Comparison of ENCODE assay signal across 8 mouse cellular contexts in the genomic region with DNA sequence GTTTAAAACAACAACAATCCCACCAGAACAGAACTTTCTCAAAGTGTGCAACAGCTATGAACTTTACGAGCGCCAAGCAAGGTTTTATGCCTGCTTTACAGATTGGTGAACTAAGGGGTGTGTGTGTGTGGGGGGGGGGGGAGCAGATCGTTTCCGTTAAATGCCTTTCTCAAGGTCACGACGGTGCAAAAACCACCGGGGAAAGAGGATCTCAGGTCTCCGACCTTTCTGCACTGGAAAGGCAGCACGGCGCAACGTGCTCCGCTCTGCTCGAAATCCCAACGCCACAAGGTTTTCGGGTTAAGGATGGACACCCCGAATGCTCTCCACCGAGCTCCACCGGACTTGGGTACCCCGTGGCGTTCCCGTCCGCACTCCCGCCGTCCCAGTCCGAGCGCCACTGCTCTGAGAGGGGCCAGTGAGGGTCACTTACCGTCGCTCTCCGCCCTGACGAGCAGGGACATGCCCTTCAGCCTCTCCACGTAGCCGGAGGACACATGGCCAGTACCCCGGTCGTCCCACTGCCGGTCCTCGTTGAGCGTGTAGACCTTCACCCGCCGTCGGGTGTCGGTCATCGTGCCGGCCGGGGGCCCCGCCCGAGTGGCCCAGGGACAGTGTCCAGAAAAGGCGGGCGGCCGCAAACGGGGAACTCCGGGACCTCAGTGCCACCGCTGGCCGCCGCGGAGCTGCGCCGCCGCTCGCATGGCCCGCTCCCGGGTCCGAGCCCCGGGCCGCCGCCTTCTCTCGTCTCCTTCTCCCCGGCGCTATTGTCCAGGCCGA. TPM values are rescaled to one million over a fixed set of nuclear protein-coding genes. Genes with fewer than 3 reads are reported as not detected.
DNase-seq lines count a peak whose midpoint lies in the region; ATAC-seq and TF ChIP-seq lines count a peak whose summit lies in the region.

No protein-coding gene starts in this region.

- H3K9me3 ChIP-seq in hindbrain, embryonic 11.5 days (ENCODE audit: control insufficient read depth, low read length) = no peaks in the 10 kb centered on the region
- no peaks in the 10 kb centered on the region for H3K9me3 ChIP-seq in limb, embryonic 11.5 days (ENCODE audit: control insufficient read depth, low read length)

- peak; percentile 18 for ATAC-seq in hindbrain, embryonic 11.5 days (ENCODE audit: low FRiP score)
- ATAC-seq in limb, embryonic 11.5 days (ENCODE audit: insufficient number of reproducible peaks, low FRiP score, low TSS enrichment, low read depth) = peak; percentile 11; the same call in 1 of the 2 replicates

- H3K27ac ChIP-seq in cerebellum, adult 2 months (ENCODE audit: insufficient read depth, low read length) = peak overlapping the region; percentile 89
- H3K27ac ChIP-seq in hindbrain, embryonic 11.5 days (ENCODE audit: low read depth, low read length) = peak overlapping the region; percentile 98
- peak overlapping the region; percentile 99 for H3K27ac ChIP-seq in limb, embryonic 11.5 days (replicated peaks; ENCODE audit: low read depth, low read length)

- H3K4me2 ChIP-seq in hindbrain, embryonic 11.5 days (replicated peaks; ENCODE audit: low read depth, low read length) = peak overlapping the region; percentile 82
- peak overlapping the region; percentile 82 for H3K4me2 ChIP-seq in limb, embryonic 11.5 days (ENCODE audit: low read depth, severe bottlenecking)

- WGBS in cerebellum, adult 2 months = under 1% methylated on average over 69 of the region's 69 CpGs
- under 1% methylated on average over 69 of the region's 69 CpGs for WGBS in hindbrain, embryonic 11.5 days
- under 1% methylated on average over 62 of the region's 69 CpGs for whole genome bisulfite sequencing in limb, embryonic 11.5 days

- no peak for TF ChIP-seq CTCF in cerebellum, adult 2 months (IDR thresholded peaks at IDR 0.05; ENCODE audit: borderline replicate concordance, insufficient read depth, low read depth, low read length)

- peak; percentile 21 for DNase-seq in ovary, postnatal 10 days (ENCODE audit: low spot score)
- DNase-seq in ovary, postnatal 14 days (ENCODE audit: low spot score) = no peak
- DNase-seq in cerebellum, adult 2 months = peak in 1 of 2 experiments; percentile 41
- peak; percentile 8 to 24 for DNase-seq in frontal cortex, postnatal 25 days (ENCODE audit: low spot score in 2 of 2)
- DNase-seq in hindbrain, embryonic 11.5 days (ENCODE audit: low spot score) = peak; percentile 59
- DNase-seq in limb, embryonic 11.5 days (ENCODE audit: low spot score) = peak; percentile 54
- peak; percentile 23 for DNase-seq in mesoderm, embryonic 11.5 days (ENCODE audit: low read depth, low spot score)
- DNase-seq in spleen, postnatal 36 days (ENCODE audit: low spot score in 2 of 2) = peak; percentile 11 to 21

- H3K4me1 ChIP-seq in cerebellum, adult 2 months (ENCODE audit: control insufficient read depth, insufficient read depth, low read length) = no peaks in the 10 kb centered on the region; the same call in 1 of the 2 replicates
- no peaks in the 10 kb centered on the region for H3K4me1 ChIP-seq in hindbrain, embryonic 11.5 days (replicated peaks; ENCODE audit: control insufficient read depth, insufficient read depth, low read length)
- peaks cover 5% of the 10 kb centered on the region; the same call in 1 of the 2 replicates for H3K4me1 ChIP-seq in limb, embryonic 11.5 days (ENCODE audit: control insufficient read depth, insufficient read depth, low read length)

- TF ChIP-seq POLR2A in cerebellum, adult 2 months (IDR thresholded peaks at IDR 0.05; ENCODE audit: borderline replicate concordance, insufficient read depth, low read length) = no peak

- no peaks in the 10 kb centered on the region for H3K36me3 ChIP-seq in hindbrain, embryonic 11.5 days (ENCODE audit: control insufficient read depth, insufficient read depth, low read length)
- peaks cover 2% of the 10 kb centered on the region; the same call in 1 of the 2 replicates for H3K36me3 ChIP-seq in limb, embryonic 11.5 days (ENCODE audit: control insufficient read depth, insufficient read depth, low read length)

- H3K9ac ChIP-seq in hindbrain, embryonic 11.5 days (ENCODE audit: low read depth, low read length) = peak overlapping the region; percentile 97
- peak overlapping the region; percentile 98 for H3K9ac ChIP-seq in limb, embryonic 11.5 days (ENCODE audit: low read length)

- H3K27me3 ChIP-seq in cerebellum, adult 2 months (ENCODE audit: control insufficient read depth, insufficient read depth, low read length) = no peaks in the 10 kb centered on the region
- no peaks in the 10 kb centered on the region for H3K27me3 ChIP-seq in hindbrain, embryonic 11.5 days (ENCODE audit: control insufficient read depth, insufficient read depth, low read length)
- no peaks in the 10 kb centered on the region for H3K27me3 ChIP-seq in limb, embryonic 11.5 days (ENCODE audit: control insufficient read depth, insufficient read depth, low read length)

- peak overlapping the region; percentile 81 for H3K4me3 ChIP-seq in cerebellum, adult 2 months (replicated peaks; ENCODE audit: insufficient read depth, low read depth, low read length)
- H3K4me3 ChIP-seq in hindbrain, embryonic 11.5 days (ENCODE audit: low read depth, low read length) = peak overlapping the region; percentile 99
- H3K4me3 ChIP-seq in limb, embryonic 11.5 days (ENCODE audit: low read depth, low read length) = peak overlapping the region; percentile 96

RNA-seq across cellular contexts. Expression of a gene that starts 1.0 kb away (rescaled TPM):
- polyA plus RNA-seq in cerebellum, adult 2 months (2012; rRNA removed) = 35.1 and 36.8 TPM in 2 replicates
- polyA plus RNA-seq in hindbrain, embryonic 11.5 days (2014; fragmentation: Nextera tagmentation; extraction: Ambion mirVana) = 59.9 and 63.6 TPM in 2 replicates
- 60.9 and 71.2 TPM in 2 replicates for polyA plus RNA-seq in limb, embryonic 11.5 days (2014; fragmentation: Nextera tagmentation; extraction: Ambion mirVana)

RNA-seq across cellular contexts. Expression of a gene that starts 53.6 kb away (rescaled TPM):
- 9.0 TPM in 2 replicates for polyA plus RNA-seq in cerebellum, adult 2 months (2012; rRNA removed)
- 11.6 and 14.1 TPM in 2 replicates for polyA plus RNA-seq in hindbrain, embryonic 11.5 days (2014; fragmentation: Nextera tagmentation; extraction: Ambion mirVana)
- polyA plus RNA-seq in limb, embryonic 11.5 days (2014; fragmentation: Nextera tagmentation; extraction: Ambion mirVana) = 3.2 and 3.4 TPM in 2 replicates
